Mouse (Mus musculus): ENCODE measurements around the gene Amigo1. TPM values are rescaled to one million over a fixed set of nuclear protein-coding genes. Genes with fewer than 3 reads are reported as not detected.

The Amigo1 gene
- total RNA-seq (2014; rRNA removed): 36.6 and 37.3 TPM in 2 replicates
- polyA plus RNA-seq (2015; fragmentation: Nextera tagmentation; extraction: Ambion mirVana): 10.7 and 11.3 TPM in 2 replicates

DNA sequence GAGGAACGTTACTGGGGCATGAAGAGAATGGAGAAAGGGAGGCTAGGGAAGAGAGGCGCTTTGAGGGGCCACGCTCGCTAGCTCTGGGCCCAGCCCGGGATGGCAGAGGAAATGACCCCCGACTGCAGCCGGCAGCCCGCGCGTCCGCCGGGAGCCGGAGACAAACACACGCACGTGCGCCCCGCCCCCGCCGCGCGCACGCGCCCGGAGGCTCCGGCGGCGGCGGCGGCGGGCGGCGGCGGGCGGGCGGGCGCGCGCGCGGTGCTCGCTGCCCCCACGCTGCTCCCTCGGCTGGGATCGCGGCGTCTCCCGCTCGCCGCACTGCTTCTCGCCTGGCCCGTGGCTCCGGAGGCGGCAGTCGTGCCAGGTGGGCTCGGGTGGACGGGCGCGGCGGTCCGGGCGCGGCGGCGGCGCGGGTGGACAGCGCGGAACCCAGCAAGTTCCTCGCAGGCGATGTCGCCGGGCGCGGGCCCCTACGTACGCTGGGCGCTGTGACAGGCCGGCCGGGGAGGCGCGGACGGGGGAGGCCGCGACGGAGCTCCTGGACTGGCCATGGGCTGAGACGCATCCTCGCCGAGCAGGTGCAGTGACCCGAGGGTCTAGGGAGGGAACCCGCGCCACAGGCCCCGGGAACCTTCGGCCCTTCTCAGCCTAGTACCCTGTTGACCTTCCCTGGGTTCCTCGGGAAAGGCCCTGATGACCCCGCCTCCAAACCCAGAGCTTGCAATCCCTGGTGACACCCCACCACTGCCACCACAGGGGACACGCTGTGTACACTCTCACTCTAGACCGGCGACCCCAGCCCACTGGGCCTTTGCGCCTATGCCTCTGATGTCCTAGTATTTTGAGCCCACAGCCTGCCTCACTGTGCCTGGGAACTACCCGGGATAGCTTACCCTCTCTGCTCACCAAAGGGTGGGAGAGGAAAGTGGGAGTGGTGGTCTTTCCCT, at the start of gene Amigo1:
TSS of gene Amigo1 (plus strand) at position 238 of the 950 bp plus-strand sequence.
- no peak for TF ChIP-seq CTCF (IDR thresholded peaks at IDR 0.05; ENCODE audit: low read depth)
- Histone ChIP-seq H3K36me3 (ENCODE audit: insufficient read depth, low read length) (no peaks in the 10 kb centered on the region), H3K9me3 (ENCODE audit: low read length) (no peaks in the 10 kb centered on the region), H3K27me3 (ENCODE audit: insufficient read depth, low read length) (no peaks in the 10 kb centered on the region), H3K4me2 (ENCODE audit: low read depth, low read length) (peak within 1 kb of the TSS; percentile 87), H3K27ac (peak within 1 kb of the TSS; percentile 51), H3K9ac (replicated peaks; ENCODE audit: low read length) (peak within 1 kb of the TSS; percentile 75), H3K4me1 (ENCODE audit: insufficient read depth, low read length) (peaks cover 8% of the 10 kb centered on the region; the same call in 1 of the 2 replicates), H3K4me3 (ENCODE audit: low read length) (peak within 1 kb of the TSS; percentile 73)
- DNase-seq (ENCODE audit: low spot score) (peak; percentile 79), ATAC-seq (peak; percentile 63)
- WGBS: under 1% methylated on average over 59 of the region's 100 CpGs

DNA sequence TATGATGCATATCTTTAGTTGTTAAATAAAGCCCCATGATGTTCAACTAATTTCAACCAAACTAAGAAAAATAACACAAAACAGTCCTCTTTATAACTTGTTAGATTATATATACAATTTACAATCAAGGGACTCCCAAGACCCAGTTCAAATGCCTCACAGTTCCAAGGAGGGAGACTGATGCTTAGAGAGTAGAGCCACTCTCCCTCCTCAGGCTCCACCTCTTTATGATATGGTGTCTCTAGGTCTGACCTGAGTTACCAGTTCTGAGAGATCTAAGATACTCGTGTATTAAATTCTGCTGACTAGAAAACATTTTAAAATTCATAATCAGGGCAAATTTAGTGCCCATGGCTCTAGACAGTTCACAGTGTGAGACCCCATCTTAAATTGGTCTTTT, 47.0 kb upstream of the Amigo1 start:
- H3K4me2 ChIP-seq (ENCODE audit: low read depth, low read length): no peak overlapping the region
- DNase-seq (ENCODE audit: low spot score) (no peak), ATAC-seq (no peak)
- no peak overlapping the region for H3K9ac ChIP-seq (replicated peaks; ENCODE audit: low read length)
- H3K36me3 ChIP-seq (ENCODE audit: insufficient read depth, low read length): no peaks in the 10 kb centered on the region
- WGBS: 85% methylated on average over 1 of the region's 1 CpGs
- no peaks in the 10 kb centered on the region for H3K9me3 ChIP-seq (ENCODE audit: low read length)
- TF ChIP-seq CTCF (IDR thresholded peaks at IDR 0.05; ENCODE audit: low read depth): no peak
- H3K27me3 ChIP-seq (ENCODE audit: insufficient read depth, low read length): no peaks in the 10 kb centered on the region
- no peaks in the 10 kb centered on the region; the same call in 1 of the 2 replicates for H3K4me1 ChIP-seq (ENCODE audit: insufficient read depth, low read length)
- H3K27ac ChIP-seq: no peak overlapping the region
- no peak overlapping the region for H3K4me3 ChIP-seq (ENCODE audit: low read length)

DNA sequence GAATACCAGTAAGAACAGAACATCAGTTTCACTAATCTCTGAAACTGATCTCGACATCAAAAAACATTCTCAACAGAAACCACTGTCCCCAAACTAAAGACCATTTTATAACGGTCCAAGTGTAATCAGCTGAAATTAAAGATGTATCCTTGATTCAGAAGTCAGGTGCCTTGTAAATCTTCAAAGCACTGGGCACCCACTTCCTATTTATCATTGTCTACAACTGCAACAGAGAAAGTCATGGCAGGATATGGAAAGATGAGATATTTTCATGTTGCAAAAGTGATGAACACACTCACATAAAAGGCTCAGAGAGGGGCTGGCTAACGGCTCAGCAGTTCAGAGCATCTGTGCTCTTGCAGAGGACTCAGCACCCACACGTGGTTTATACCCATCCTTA, 45.3 kb upstream of the Amigo1 start:
- H3K36me3 ChIP-seq (ENCODE audit: insufficient read depth, low read length): no peaks in the 10 kb centered on the region
- no peak overlapping the region for H3K9ac ChIP-seq (replicated peaks; ENCODE audit: low read length)
- 82% methylated on average over 4 of the region's 4 CpGs for WGBS
- H3K27me3 ChIP-seq (ENCODE audit: insufficient read depth, low read length): no peaks in the 10 kb centered on the region
- H3K4me3 ChIP-seq (ENCODE audit: low read length): no peak overlapping the region
- no peak for TF ChIP-seq CTCF (IDR thresholded peaks at IDR 0.05; ENCODE audit: low read depth)
- H3K9me3 ChIP-seq (ENCODE audit: low read length): no peaks in the 10 kb centered on the region
- DNase-seq (ENCODE audit: low spot score): no peak
- ATAC-seq: no peak
- no peak overlapping the region for H3K27ac ChIP-seq
- H3K4me2 ChIP-seq (ENCODE audit: low read depth, low read length): no peak overlapping the region
- H3K4me1 ChIP-seq (ENCODE audit: insufficient read depth, low read length): no peaks in the 10 kb centered on the region; the same call in 1 of the 2 replicates

DNA sequence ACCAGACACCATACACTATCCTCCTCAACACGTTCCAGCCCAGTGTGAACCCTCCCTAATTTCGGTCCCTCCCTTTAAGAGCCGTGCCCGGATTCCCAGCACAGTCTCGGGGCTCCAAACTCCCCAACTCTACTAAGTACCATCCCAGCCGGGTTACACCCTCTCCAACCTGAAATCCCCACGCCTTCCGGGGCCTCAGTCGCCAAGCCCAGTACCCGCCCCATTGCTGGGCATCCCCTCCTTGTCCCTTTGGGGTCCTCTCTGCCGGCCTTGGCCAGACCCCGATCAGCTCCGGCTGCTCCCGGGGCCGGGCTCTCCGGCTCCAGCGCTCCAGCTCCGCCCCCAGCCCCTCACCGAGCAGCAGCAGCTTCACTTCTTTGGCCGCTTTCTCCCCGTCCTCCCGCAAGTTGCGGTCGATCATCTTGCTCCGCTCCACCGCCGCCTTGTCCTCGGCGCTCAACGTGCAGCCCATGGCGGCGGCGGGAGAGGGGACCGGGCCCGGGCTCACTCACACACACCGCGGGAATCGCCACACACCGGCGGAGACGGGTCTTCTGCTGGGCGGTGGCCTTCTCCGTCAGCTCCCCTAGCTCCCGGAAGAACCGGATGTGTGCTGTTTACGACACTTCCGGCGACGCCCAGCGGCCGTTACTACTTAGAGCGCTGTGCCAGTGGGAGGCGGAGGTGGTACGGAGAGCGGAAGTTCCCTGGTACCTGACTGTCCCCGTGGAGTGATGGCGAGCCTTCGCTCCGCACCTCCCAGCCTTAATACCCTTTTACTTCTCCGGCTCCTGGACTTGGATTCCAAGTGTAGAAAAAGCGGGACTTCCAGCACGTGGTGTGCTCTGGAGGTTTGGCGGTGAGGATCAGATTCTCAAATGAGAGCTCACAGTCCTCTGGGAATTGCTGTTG, 40.3 kb upstream of the Amigo1 start, which contains the start of gene Gnai3:
TSS of gene Gnai3 (minus strand) at position 613 of the 912 bp plus-strand sequence.
- Histone ChIP-seq H3K4me2 (ENCODE audit: low read depth, low read length) (peak within 1 kb of the TSS; percentile 59), H3K4me3 (ENCODE audit: low read length) (peak within 1 kb of the TSS; percentile 89), H3K27me3 (ENCODE audit: insufficient read depth, low read length) (no peaks in the 10 kb centered on the region), H3K9ac (replicated peaks; ENCODE audit: low read length) (peak within 1 kb of the TSS; percentile 91), H3K27ac (peak within 1 kb of the TSS; percentile 91), H3K4me1 (ENCODE audit: insufficient read depth, low read length) (no peaks in the 10 kb centered on the region; the same call in 1 of the 2 replicates), H3K36me3 (ENCODE audit: insufficient read depth, low read length) (no peaks in the 10 kb centered on the region), H3K9me3 (ENCODE audit: low read length) (no peaks in the 10 kb centered on the region)
- peak; percentile 51 for TF ChIP-seq CTCF (IDR thresholded peaks at IDR 0.05; ENCODE audit: low read depth)
- under 1% methylated on average over 63 of the region's 63 CpGs for WGBS
- ATAC-seq (peak; percentile 94), DNase-seq (ENCODE audit: low spot score) (peak; percentile 96)

DNA sequence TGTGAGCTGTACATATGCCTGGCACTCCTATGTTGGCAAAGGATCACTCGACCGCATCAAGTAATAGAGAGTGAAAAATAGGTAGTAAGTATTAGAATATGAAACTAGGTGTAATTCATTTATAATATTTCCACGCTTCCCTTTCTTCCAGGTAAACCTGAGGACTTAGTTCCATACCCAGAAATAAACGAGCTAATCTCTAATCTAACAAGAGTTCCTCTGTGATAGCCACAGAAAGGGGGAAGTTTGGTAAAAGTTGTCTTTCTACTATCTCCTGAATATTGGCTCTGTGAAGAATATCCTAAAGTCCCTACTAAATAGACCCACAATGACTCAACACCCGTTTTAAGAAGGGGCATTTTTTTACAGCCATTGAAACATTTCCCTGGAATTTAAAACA, 39.5 kb upstream of the Amigo1 start:
- peak overlapping the region; percentile 91; the same call in 1 of the 2 replicates for H3K9ac ChIP-seq (replicated peaks; ENCODE audit: low read length)
- peak overlapping the region; percentile 59 for H3K4me2 ChIP-seq (ENCODE audit: low read depth, low read length)
- no peaks in the 10 kb centered on the region; the same call in 1 of the 2 replicates for H3K36me3 ChIP-seq (ENCODE audit: insufficient read depth, low read length)
- no peaks in the 10 kb centered on the region for H3K27me3 ChIP-seq (ENCODE audit: insufficient read depth, low read length)
- TF ChIP-seq CTCF (IDR thresholded peaks at IDR 0.05; ENCODE audit: low read depth): no peak
- 62% methylated on average over 5 of the region's 5 CpGs for WGBS
- H3K4me3 ChIP-seq (ENCODE audit: low read length): peak overlapping the region; percentile 89
- ATAC-seq: no peak
- H3K9me3 ChIP-seq (ENCODE audit: low read length): no peaks in the 10 kb centered on the region
- no peak overlapping the region for H3K27ac ChIP-seq
- no peaks in the 10 kb centered on the region; the same call in 1 of the 2 replicates for H3K4me1 ChIP-seq (ENCODE audit: insufficient read depth, low read length)
- no peak for DNase-seq (ENCODE audit: low spot score)

Data from hindbrain, postnatal 0 days (tissue).